Mouse (Mus musculus) heart, postnatal 0 days (tissue): ENCODE results near the gene Hspe1.

Source experiments
- CTCF ChIP-seq: IDR thresholded peaks from 2 replicates; pipeline ENCODE4 v1.5.1; 2016; ENCODE audit warnings: antibody characterized with exemption, control low read depth, low read depth
- EP300 ChIP-seq: IDR thresholded peaks from 2 replicates; pipeline ENCODE4 v1.6.1; 2016; ENCODE audit warnings: antibody characterized with exemption, low read depth

DNA sequence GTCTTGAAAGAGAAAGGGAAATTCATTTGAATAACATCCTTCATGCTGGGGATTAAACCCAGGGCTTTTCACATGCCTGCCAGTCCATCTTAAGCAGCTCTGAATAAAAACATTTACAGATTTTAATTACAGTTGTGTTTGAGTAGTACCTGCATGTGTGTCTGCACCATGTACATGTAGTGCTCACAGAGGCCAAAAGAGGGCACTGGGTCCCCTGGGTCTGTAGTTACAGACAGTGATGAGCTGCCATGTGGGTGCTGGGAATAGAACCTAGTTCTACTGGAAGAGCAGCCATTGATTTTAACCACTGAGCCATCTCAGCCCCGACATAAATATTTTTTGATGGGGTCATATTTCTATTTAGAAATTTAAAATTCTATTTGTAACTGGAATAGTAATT lies 47.9 kb downstream of the Hspe1 start:
- no peak for TF ChIP-seq CTCF
- TF ChIP-seq EP300: no peak
